Mouse (Mus musculus) granulocyte monocyte progenitor cell, adult 5-6 weeks (primary cell): Measurements from ENCODE around the gene Gm35315. TPM values are rescaled to one million over a fixed set of nuclear protein-coding genes. Genes with fewer than 3 reads are reported as not detected.
"Not testable (repeated sequence)": the region's sequence is repeated elsewhere in the genome, so short reads cannot be mapped to it uniquely, and the experiment has no call there.

ENCODE experiments used
- ATAC-seq: replicated peaks from 2 replicates; pipeline ENCODE4 v1.8.0; 2016; ENCODE audit warnings: mild to moderate bottlenecking, moderate TSS enrichment, inconsistent platforms; ENCODE audit not compliant: poor library complexity, severe bottlenecking
- total RNA-seq, 2 experiments: library from RNA; stranded (forward) in 1 of 2; stranded (reverse) in 1 of 2; fragments of 200-712, 200-1000 nt in 1 of 2; fragments of >200 nt in 1 of 2; fragmentation: Nextera tagmentation in 1 of 2; gene quantifications; 2 replicates each; pipeline ENCODE4 v1.2.3; 2014 to 2017

The Gm35315 gene
- total RNA-seq, 2 experiments from 2014 or later, result 0.72 to 0.73 TPM

DNA sequence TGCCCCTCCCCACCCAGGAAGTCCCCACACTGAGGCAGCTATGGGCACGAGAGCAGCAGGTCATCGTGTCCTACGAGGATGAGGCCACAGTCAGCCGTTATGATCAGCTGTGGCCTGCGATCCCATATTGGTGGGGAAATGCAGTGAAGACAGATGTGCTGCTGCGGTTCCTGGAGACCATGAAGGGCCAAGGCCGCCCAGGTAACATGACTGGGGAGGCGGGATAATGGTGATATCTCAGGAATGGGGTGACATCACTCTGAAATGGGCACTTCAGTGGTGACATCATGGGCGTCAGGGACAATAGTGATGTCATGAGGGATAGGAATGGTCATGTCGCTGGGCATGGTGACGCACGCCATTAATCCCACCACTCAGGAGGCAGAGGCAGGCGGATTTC, 8.2 kb upstream of the Gm35315 start:
- ATAC-seq, result no peak

- peak; percentile 38 for ATAC-seq
Observed at GRCm38 (mm10) chr5:110101716-110102347, 7.6 kb upstream of the Gm35315 start.

DNA sequence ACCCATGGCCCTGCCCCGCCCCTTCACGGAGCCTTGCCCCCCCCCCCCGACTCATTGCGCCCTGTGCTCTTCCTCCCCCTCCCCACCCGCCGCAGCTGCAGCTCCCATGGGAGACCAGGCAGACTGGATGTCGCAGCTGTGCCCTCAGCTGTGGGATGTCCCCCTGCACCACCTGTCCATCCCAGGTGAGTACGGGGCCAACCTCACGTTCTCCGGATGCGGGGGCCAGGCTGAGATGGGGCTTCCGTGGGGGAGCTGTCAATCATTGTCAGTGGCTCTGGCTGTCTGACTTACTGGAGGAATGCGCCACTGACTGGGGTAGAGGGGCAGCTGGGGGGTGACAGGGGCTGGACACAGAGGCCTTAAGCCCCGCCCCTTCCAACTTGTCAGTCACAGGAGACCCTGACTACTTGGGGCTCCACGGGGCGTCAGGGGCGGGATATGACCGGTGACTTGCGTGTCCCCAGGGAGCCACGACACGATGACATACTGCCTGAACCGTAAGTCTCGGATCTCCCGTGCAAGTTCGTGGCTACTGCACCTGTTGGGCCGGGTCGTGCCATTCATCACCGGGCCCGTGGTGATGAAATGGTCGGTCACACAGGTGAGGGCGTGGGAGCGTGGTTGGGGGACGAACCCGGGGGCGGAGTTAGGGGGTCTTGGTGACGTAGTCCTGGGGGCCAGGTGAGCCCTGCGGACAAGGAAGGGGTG, 6.9 kb upstream of the Gm35315 start:
- ATAC-seq, result peak; percentile 47

DNA sequence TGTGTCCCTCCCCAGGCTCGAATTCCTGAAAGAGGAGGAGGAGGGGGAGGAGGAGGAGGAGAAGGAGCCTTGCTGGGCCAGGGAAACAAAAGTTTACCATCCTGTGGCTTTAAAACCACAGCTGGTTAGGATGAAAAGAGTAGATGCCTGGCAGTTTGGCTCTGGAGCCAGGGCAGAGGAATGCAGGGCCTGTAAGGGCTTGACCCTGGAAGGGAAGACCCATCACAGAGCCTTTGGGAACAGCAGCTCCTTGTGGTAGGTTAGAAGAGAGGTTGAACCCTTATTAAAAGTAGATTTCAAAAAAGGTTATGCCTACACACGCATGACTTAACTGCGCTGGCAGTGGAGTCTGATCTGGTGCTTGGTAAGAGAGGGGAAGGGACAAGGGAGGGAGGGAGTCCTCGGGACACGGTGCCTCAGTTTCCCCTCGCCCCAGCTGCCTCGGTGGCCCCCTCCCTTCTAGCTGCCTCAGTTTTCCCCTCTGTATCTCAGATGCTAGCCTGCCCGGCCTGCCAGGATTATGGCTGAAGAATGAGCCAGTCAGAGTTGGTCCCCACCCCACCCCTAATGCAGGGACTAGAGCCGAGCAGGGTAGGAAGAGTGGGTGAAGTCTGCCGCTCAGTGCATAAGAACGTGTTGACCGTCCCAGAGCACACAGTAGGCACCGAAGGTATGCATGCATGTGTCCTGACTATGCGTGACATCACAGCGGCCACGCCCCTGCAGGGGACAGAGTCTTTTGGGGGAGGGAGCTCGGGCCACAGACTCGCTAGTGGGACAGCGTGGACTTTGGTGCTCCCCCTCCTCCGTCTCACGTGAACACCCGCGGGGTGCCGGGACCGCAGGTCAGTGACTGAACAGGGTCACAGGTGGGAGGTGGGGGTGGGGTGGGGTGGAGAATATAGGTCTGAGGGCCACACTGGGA, 5.7 kb upstream of the Gm35315 start, which contains the start of gene Plcxd1:
Plcxd1 (plus strand) TSS at position 314 of the 925 bp plus-strand sequence.
- no peak for ATAC-seq

DNA sequence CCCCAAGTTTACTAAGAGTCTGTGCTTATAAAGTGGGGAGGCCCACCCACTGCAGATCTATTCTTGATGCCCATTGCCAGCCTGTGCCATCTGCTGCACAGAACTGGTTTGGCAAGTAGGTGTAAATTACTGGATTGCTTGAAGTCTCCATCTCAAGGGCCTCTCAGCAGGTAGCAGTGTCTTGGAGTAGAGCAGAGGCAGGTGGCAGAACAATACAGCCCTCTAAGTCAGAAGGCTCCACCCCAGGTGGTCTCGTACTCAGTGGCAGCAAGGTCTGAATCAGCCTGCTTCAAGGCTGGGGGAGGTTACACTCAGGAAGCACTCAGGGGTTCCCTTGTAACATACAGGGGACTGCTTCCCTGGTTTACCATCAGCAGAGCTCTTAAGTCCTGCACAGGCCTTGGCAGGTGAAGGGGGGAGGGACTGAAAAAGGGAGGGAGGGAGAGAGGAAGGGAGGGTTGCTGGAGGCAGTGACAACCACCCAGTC, 4.8 kb upstream of the Gm35315 start:
- no peak for ATAC-seq

DNA sequence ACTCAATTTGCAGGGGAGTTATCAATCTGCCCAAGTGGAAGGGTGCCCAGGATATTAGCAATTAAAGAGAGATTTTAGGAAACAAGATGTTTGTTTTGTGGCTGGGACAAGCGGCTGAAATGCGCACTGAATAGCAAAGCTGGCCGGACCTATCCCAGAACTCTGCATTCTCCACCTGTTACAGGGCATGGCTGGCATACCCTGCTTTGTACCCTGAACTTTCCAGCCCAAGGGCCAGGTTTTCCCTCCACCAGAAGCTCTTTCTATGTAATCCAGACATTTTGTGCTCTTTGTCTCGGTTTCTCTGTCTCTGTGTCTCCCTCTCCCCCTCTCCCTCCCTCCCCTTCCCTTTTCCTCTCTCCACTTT, 610 bp upstream of the Gm35315 start:
- peak; percentile 20 for ATAC-seq

DNA sequence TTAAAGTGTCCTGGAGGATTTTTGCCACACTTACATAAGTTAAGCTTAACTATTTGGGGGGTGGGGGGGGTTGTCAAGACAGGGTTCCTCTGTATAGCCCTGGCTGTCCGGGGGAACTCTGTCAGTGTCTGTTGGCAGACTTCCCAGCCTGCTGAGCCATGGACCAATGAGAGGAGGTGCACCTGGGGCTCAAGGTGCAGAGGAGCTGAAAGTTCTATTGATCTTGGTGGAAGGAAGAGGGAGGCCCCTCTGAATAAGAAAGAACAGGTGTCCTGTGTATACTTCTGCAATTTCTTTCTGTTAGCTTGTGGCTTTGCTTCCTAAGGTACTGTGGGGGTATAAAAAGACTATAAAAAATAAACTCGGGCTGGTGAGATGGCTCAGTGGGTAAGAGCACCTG, 2.7 kb downstream of the Gm35315 start:
- no peak for ATAC-seq

DNA sequence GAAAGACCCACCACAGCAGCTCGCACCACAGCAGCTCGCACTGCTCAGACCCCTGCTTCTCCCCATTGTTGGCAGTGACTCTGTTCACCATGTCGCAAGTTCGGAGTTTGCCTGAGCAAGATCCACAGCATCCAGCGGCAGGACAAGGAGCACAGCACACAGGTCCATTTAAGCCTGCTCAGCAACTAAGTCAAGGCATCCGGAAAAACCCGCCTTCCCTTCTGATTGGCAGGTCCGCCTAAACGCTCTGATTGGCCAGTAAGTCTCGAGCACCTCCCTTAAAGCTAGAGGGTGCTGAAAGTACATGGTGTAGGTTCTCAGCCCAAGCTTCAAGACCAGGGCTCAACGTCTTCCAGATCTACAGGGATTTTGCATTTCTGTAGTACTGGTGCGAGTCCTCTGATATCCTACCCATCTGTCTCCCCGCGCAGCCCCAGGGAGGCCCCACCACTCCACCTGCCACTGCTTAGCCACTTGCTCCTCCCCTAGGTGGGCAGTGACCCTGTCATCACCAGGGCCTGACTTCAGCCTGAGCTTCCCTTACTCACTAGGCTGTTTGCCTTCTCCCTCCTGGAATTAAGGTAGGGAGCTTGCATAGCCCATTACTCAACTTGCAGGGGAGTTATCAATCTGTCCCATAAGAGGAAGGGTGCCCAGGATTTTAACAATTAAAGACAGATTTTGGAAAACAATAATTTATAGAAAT, 7.9 kb downstream of the Gm35315 start:
- ATAC-seq, result no peak

DNA sequence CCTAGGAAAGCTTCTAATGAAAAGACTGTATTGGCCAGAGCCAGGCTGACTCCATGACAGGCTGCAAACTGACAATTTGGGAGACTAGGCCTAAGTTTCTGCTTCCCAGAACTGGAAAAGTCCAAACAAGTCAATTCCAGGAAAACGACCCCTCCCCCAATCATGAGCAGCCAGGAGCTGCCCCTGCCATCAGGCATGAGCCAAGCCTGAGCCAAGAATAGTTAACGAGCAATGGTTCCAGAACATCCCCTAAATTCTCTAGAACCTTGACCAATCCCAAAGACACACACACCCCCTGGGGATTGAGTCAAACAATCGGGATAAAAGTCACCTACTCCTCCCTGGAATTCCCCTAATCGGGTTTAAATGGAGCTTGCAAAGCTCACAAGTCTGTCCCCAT, 11.3 kb downstream of the Gm35315 start:
- ATAC-seq, result no peak

GRCm38 (mm10) chr5:110072413-110072812, 21.8 kb downstream of the Gm35315 start, which contains the start of gene Gm17655:
Gene Gm17655 (minus strand): TSS chr5:110072513.
- ATAC-seq, result not testable (repeated sequence)

DNA sequence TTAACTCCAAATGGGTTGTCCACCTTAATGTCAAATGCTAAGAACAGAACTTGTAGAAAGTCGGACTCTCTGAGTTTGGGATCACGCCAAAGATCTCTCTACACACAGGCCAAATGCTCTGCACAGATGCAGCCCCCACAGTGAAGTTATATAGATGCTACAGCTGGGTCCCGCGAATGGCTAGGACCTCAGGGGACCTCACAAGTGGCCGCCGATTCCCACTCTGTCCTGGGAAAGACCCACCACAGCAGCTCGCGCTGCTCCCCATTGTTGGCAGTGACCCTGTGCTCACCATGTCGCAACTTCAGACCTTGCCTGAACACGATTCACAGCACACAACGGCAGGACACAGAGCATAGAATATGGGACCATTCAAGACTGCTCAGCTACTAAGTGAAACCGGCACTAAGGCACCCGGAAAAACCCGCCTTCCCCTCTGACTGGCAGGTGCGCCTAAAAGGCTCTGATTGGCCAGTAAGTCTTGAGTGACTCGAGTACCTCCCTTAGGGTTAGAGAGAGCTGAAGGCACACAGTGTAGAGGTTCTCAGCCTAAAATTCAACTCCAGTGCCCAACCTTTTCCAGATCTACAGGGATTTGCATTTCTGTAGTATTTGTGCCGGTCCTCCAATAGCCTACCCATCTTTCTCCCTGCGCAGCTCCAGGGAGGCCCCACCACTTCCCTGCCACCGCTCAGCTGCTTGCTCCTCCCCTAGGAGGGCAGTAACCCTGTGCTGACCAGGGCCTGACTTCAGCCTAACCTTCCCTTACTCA, 36.4 kb downstream of the Gm35315 start:
- ATAC-seq, result peak; percentile 98

Other genes starting within 250 kb of the Gm35315 start
- 26.2 and 35.1 TPM in 2 replicates for gene Gm15446, start 171.0 kb downstream of the Gm35315 start, total RNA-seq (2014; fragmentation: Nextera tagmentation)
- gene Gm15446, start 171.0 kb downstream of the Gm35315 start, total RNA-seq (2017), result 73.0 and 188 TPM in 2 replicates
- gene Zfp932, start 97.9 kb downstream of the Gm35315 start, total RNA-seq (2014; fragmentation: Nextera tagmentation), result 31.7 and 62.0 TPM in 2 replicates
- gene Zfp932, start 97.9 kb downstream of the Gm35315 start, total RNA-seq (2017), result 63.1 and 110 TPM in 2 replicates
- 5.2 and 20.4 TPM in 2 replicates for gene Gm17655, start 21.9 kb downstream of the Gm35315 start, total RNA-seq (2014; fragmentation: Nextera tagmentation)
- 4.4 and 12.0 TPM in 2 replicates for gene Gm17655, start 21.9 kb downstream of the Gm35315 start, total RNA-seq (2017)
- gene Plcxd1, start 5.5 kb upstream of the Gm35315 start, total RNA-seq (2014; fragmentation: Nextera tagmentation), result not detected in 2 replicates
- not detected in 2 replicates for gene Plcxd1, start 5.5 kb upstream of the Gm35315 start, total RNA-seq (2017)
- gene Gtpbp6, start 13.8 kb upstream of the Gm35315 start, total RNA-seq (2014; fragmentation: Nextera tagmentation), result 20.4 and 32.2 TPM in 2 replicates
- gene Gtpbp6, start 13.8 kb upstream of the Gm35315 start, total RNA-seq (2017), result 9.2 and 14.0 TPM in 2 replicates
- 6.4 and 8.4 TPM in 2 replicates for gene Zfp605, start 15.7 kb upstream of the Gm35315 start, total RNA-seq (2014; fragmentation: Nextera tagmentation)
- gene Zfp605, start 15.7 kb upstream of the Gm35315 start, total RNA-seq (2017), result 3.3 and 9.3 TPM in 2 replicates
- gene Chfr, start 41.4 kb upstream of the Gm35315 start, total RNA-seq (2014; fragmentation: Nextera tagmentation), result 28.0 and 33.3 TPM in 2 replicates
- gene Chfr, start 41.4 kb upstream of the Gm35315 start, total RNA-seq (2017), result 39.4 and 45.1 TPM in 2 replicates
- gene Golga3, start 82.3 kb upstream of the Gm35315 start, total RNA-seq (2014; fragmentation: Nextera tagmentation), result 16.9 and 23.9 TPM in 2 replicates
- gene Golga3, start 82.3 kb upstream of the Gm35315 start, total RNA-seq (2017), result 19.4 and 22.8 TPM in 2 replicates
- 31.4 and 42.7 TPM in 2 replicates for gene Ankle2, start 136.6 kb upstream of the Gm35315 start, total RNA-seq (2014; fragmentation: Nextera tagmentation)
- gene Ankle2, start 136.6 kb upstream of the Gm35315 start, total RNA-seq (2017), result 53.1 and 68.9 TPM in 2 replicates
- 37.7 and 42.2 TPM in 2 replicates for gene Pgam5, start 175.5 kb upstream of the Gm35315 start, total RNA-seq (2014; fragmentation: Nextera tagmentation)
- gene Pgam5, start 175.5 kb upstream of the Gm35315 start, total RNA-seq (2017), result 41.4 and 45.0 TPM in 2 replicates
- 9.7 TPM in 1 of 2 replicates, not detected in the other for gene Pxmp2, start 191.8 kb upstream of the Gm35315 start, total RNA-seq (2014; fragmentation: Nextera tagmentation)
- gene Pxmp2, start 191.8 kb upstream of the Gm35315 start, total RNA-seq (2017), result 4.3 and 6.3 TPM in 2 replicates
- 92.1 and 96.7 TPM in 2 replicates for gene Pole, start 191.9 kb upstream of the Gm35315 start, total RNA-seq (2014; fragmentation: Nextera tagmentation)
- 46.4 and 48.5 TPM in 2 replicates for gene Pole, start 191.9 kb upstream of the Gm35315 start, total RNA-seq (2017)
- not detected in 2 replicates for gene P2rx2, start 248.8 kb upstream of the Gm35315 start, total RNA-seq (2014; fragmentation: Nextera tagmentation)
- not detected in 2 replicates for gene P2rx2, start 248.8 kb upstream of the Gm35315 start, total RNA-seq (2017)